Mouse (Mus musculus) B cell, adult 2 months (primary cell): ENCODE measurements around the gene Mecom.

ENCODE experiments used
- DNase-seq, 2 experiments: peaks; one replicate each; pipeline ENCODE4 v3.0.0; 2022

The Mecom gene

DNA sequence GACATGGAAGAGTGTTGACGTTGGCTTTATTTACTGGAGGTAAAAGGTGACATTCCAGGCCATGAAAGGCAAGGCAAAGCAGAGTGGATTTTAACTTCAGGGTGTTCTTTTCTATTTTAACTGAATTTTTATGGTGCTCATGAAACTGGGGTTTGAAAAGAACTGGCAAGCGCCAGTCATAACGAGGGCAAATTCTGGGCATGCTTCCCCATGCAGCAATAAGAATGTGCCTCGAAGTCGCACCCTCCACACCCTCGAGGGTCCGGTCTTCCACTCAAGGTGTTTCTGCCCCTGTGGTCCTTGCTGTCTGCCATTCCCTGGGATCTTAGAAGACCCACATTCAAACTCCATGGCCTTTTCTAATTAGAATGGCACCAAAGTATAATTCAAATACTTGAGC lies 547.5 kb downstream of the Mecom start:
- no peak for DNase-seq

GRCm38 (mm10) chr3:29999035-29999434 lies 548.8 kb downstream of the Mecom start:
- DNase-seq = no peak

- DNase-seq = no peak
Measured at GRCm38 (mm10) chr3:29997068-29997467, 550.7 kb downstream of the Mecom start.

DNA sequence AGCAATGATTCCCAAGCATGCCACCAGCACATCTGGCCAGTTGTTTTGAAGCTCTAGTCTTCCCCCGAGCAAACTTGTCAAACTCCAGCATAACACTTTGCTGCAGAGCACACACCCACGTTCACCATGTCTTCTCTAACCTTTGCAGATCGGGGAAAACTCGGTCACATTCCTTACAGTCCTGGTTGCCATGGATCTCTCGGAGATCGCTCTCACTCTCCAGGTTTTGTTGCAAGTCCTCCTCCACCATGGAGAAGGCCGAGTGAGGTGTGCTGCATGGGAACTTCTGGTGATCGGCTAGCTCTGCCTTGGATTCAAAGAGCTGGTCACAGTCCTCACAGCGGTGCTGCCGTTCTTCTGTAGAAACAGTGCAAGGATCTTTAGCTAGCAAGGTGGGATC lies 554.5 kb downstream of the Mecom start:
- no peak for DNase-seq

- no peak for DNase-seq
Measured at GRCm38 (mm10) chr3:29991523-29991922, 556.3 kb downstream of the Mecom start.

GRCm38 (mm10) chr3:29984431-29984830 lies 563.4 kb downstream of the Mecom start:
- no peak for DNase-seq

DNA sequence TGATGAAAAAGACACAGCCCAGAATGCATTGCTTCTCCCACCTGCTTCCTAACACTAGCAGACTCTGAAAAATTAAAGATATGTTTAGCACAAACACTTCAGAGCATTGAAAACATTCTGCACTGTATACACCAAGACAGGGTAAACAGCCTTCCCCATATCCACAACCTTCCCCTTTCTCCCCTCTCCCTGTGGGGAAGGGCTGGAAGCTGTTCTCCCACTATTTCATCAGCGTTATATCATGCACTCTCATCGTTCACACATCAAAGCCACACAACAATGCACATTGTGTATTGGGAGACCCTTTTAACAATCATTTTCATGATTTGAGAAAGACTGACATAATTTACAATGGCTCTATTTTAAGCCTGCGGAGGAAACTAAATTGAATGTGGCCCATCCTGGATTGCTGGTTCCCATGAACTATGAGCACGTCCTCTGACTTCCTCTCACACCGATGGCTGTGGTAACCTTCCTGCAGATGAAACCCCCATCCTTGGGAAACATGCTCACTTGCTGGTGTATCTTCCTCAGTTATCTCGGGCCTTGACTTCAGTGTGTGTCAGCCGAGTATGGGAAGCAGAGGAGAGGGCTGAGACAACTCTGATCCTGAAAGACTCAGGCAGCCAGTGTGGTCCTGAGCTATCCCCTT lies 566.4 kb downstream of the Mecom start:
- no peak for DNase-seq

DNA sequence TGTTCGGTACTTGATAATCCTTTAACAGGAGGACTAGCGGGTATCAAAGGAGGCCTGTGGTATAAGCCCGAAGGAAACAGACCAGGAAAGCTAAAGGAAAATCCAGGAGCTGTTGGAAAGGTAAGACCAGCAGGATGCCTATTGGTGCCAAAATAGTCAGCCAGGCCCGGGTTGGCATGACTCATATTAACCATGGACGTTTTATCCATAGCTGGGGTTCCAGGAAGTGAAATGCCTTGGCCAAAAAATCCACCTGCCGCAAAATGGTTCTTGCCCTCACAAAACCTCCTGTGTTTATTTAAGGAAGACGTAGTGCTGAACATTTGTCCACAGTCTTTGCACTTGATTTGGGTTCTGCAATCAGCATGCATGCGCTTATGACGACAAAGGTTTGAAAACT lies 567.3 kb downstream of the Mecom start:
- no peak for DNase-seq

DNA sequence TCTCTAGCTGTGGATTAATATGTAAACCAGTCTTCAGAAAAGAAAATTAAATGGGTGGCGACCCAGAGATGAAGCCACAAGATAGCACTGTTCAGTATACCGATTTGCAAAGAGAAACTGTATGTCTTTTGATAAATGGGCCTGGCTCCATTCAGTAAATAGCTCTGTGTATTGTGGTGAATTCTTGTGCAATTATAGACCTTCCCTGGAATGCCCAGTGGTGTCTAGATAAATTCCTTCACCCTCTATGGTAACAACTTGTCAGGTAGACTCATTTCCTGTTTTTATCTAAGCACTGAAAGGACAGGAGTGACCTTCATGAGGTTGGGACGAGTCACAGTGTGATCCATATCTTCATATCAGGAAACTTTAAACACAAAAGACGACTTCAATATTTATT lies 571.2 kb downstream of the Mecom start:
- no peak for DNase-seq

- no peak for DNase-seq
Measured at GRCm38 (mm10) chr3:29968433-29968949, 579.3 kb downstream of the Mecom start.

- DNase-seq = no peak
Measured at GRCm38 (mm10) chr3:29963953-29964352, 583.9 kb downstream of the Mecom start.

DNA sequence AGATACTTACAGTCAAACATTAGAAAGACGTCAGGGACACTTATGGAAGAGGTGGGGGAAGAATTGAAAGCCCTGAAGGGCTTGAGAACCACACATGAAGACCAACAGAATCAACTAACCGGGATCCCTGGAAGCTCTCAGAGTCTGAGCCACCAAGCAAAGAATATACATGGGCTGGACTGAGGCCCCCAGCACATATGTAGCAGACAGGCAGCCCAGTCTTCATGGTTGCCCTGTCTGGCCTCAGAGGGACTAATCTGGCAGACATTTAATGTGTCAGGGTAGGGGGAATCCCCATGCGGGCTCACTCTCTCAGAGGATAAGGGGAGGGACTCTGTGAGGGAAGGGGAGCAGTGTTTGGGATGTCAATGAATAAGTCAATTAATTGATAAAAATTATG lies 584.4 kb downstream of the Mecom start:
- DNase-seq = no peak

DNA sequence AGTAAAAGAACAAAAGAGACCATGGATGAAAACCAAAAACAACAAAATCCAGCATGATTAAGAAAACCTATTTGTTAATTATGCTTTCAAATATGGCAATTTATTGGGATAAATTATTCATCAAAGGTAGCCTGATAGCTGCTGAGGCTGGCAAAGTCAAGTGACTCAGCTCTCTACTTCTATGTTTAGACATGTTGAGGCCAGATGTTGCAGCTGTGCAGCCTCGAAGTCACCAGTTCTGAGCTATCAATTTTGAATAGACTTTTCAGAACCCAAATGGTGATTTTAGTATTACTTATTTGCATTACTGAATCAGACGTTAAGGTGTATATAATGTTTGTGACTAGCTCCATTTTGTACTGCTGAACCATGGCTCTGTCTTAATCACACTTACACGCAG lies 588.8 kb downstream of the Mecom start:
- no peak for DNase-seq

- no peak for DNase-seq
Measured at GRCm38 (mm10) chr3:29957365-29958236, 590.2 kb downstream of the Mecom start.

DNA sequence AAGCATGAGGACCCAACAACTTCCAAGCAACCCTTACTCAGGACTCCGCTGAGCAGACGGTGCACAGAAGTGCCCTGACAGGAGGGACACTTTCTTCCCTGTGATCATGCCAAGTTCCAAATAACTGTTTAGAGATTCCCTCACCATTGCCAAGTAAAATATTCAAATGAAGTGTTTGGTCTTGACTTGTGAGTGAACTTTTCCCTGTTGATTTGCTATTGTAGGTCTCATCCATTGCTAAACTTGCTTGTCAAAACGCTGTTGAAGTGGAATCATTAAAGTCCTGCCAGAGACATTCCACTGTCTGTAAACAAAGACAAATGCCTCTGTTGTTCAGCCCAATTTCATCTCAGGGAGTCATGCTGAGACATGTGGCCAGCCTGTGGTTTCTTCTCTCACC lies 594.5 kb downstream of the Mecom start:
- DNase-seq = no peak

DNA sequence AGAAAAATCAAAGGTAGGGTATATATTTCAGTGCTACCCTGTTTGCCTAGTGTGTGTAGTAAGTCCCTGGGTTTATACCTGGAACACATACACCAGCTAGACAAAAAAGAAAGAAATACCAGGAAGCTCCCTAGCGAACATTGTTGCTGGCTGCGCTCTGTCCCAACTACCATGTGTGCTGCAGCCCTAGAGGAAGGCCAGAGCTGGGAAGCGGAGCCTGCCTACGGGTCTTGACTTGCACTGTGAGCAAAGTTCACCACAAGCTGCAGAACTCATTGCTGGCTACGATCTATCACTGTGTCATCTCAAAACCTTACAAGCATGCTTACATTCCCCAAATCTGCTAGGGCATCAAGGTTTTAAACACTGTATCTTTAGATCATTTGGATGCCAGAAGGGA lies 597.0 kb downstream of the Mecom start:
- no peak for DNase-seq

GRCm38 (mm10) chr3:29903596-29904308 lies 644.1 kb downstream of the Mecom start:
- no peak for DNase-seq
